Mouse (Mus musculus) cortical plate, adult 2 months (tissue): ENCODE results near the gene Gm3376. TPM values are rescaled to one million over a fixed set of nuclear protein-coding genes. Genes with fewer than 3 reads are reported as not detected.
"Not testable (repeated sequence)": the region's sequence is repeated elsewhere in the genome, so short reads cannot be mapped to it uniquely, and the experiment has no call there.

Source experiments
- H3K27ac ChIP-seq: fragments of 200-500 bp; 2 replicates; pipeline ENCODE4 v1.5.1; 2012; ENCODE audit warnings: low read length, control low read depth, inconsistent platforms; ENCODE audit not compliant: insufficient read depth
- H3K4me1 ChIP-seq: fragments of 200-500 bp; 2 replicates; pipeline ENCODE4 v1.6.1; 2011; ENCODE audit warnings: low read length; ENCODE audit not compliant: control insufficient read depth, insufficient read depth
- H3K4me3 ChIP-seq: fragments of 200-500 bp; 2 replicates; pipeline ENCODE4 v1.5.1; 2011; ENCODE audit warnings: mild to moderate bottlenecking, low read length, control low read depth; ENCODE audit not compliant: insufficient read depth
- polyA plus RNA-seq: library from polyadenylated mRNA; depleted of rRNA; stranded (reverse); fragments of >200 nt; gene quantifications from 2 replicates; pipeline ENCODE4 v1.2.3, GENCODE M21; 2012; rRNA removed

Gene Gm3376
- polyA plus RNA-seq = not detected in 2 replicates

- H3K4me1 ChIP-seq = not testable (repeated sequence)
Observed at GRCm38 (mm10) chrY:3771373-3771772, at the start of gene Gm3376. Gene Gm3376, plus strand, starts transcription at chrY:3771673.

More at GRCm38 (mm10) chrY:3771373-3771772, at the start of gene Gm3376:
- H3K4me3 ChIP-seq, H3K27ac ChIP-seq: not testable (repeated sequence)
